In the genomic region with DNA sequence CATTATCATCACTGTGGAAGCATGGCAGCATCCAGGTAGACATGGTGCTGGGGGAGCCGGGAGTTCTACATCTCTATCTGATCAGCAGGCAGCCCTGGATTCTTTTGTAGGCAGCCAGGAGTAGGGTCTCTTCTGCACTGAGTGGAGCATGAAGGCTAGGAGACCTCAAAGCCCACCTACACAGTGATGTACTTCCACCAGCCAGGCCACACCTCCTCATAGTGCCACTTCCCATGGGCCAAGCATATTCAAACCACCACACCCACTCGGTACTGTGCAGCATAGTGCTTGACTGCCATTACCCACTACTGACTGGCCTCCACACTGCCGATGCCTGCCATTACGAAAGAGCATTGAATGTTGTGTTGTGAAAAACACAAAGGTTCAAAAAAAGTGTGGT, we compare ENCODE assay signal across 13 mouse cellular contexts. TPM values are rescaled to one million over a fixed set of nuclear protein-coding genes. Genes with fewer than 3 reads are reported as not detected.
DNase-seq lines count a peak whose midpoint lies in the region; ATAC-seq lines count a peak whose summit lies in the region.
"Had no signal": no experiment of that assay in that cellular context is flagged by ENCODE, and none has a peak within 500 bp of the region (broad histone marks: within the 10 kb centered on the region; RNA-seq: fewer than 3 reads in every experiment).

No protein-coding gene starts in this region.

- H3K4me2 ChIP-seq in forebrain, embryonic 15.5 days (replicated peaks), result no peak overlapping the region
- no peak overlapping the region for H3K4me2 ChIP-seq in forebrain, embryonic 14.5 days (ENCODE audit: low read length)
- H3K4me2 ChIP-seq in limb, embryonic 12.5 days, result no peak overlapping the region
- no peak overlapping the region for H3K4me2 ChIP-seq in stomach, embryonic 15.5 days
- H3K4me2 ChIP-seq: hindbrain, embryonic 14.5 days had no signal

- ATAC-seq in forebrain, embryonic 15.5 days (replicated peaks), result 0 out of 2 replicates have a peak, but pooled peaks have one; percentile 46
- no peak for ATAC-seq in forebrain, embryonic 14.5 days
- ATAC-seq in limb, embryonic 12.5 days (ENCODE audit: insufficient number of reproducible peaks, insufficient read depth, low FRiP score, low TSS enrichment, low read depth), result no peak
- peak; percentile 31; the same call in 1 of the 2 replicates for ATAC-seq in granulocyte monocyte progenitor cell, adult 5-6 weeks (replicated peaks; ENCODE audit: poor library complexity, severe bottlenecking)
- ATAC-seq in stomach, embryonic 15.5 days (ENCODE audit: insufficient read depth, low FRiP score, low read depth), result no peak
- ATAC-seq: forebrain, embryonic 16.5 days had no signal

- no peak overlapping the region for H3K4me3 ChIP-seq in forebrain, embryonic 15.5 days
- no peak overlapping the region for H3K4me3 ChIP-seq in forebrain, embryonic 14.5 days (ENCODE audit: low read depth, low read length)
- no peak overlapping the region for H3K4me3 ChIP-seq in limb, embryonic 12.5 days (replicated peaks)
- H3K4me3 ChIP-seq in limb, embryonic 10.5 days, result no peak overlapping the region
- no peak overlapping the region for H3K4me3 ChIP-seq in stomach, embryonic 15.5 days (replicated peaks)
- H3K4me3 ChIP-seq: heart, embryonic 15.5 days had no signal

- no peaks in the 10 kb centered on the region for H3K27me3 ChIP-seq in forebrain, embryonic 15.5 days
- no peaks in the 10 kb centered on the region for H3K27me3 ChIP-seq in forebrain, embryonic 14.5 days (replicated peaks; ENCODE audit: control insufficient read depth, insufficient read depth, low read length)
- H3K27me3 ChIP-seq in limb, embryonic 12.5 days, result no peaks in the 10 kb centered on the region
- H3K27me3 ChIP-seq in limb, embryonic 10.5 days (ENCODE audit: low read depth, poor library complexity, severe bottlenecking), result no peaks in the 10 kb centered on the region
- H3K27me3 ChIP-seq in stomach, embryonic 15.5 days (replicated peaks), result no peaks in the 10 kb centered on the region
- H3K27me3 ChIP-seq: heart, embryonic 15.5 days had no signal

- no peak for DNase-seq in forebrain, embryonic 14.5 days (ENCODE audit: low spot score)
- DNase-seq in limb, embryonic 10.5 days (ENCODE audit: low spot score), result no peak
- no peak for DNase-seq in Muller cell, postnatal 12 days (ENCODE audit: inconsistent ontology term)
- DNase-seq in cerebellum, adult 9-11 months, result no peak
- DNase-seq: cerebellum, adult 18-20 months; midbrain, embryonic 14.5 days had no signal

- H3K9ac ChIP-seq in forebrain, embryonic 15.5 days (replicated peaks), result no peak overlapping the region
- H3K9ac ChIP-seq in forebrain, embryonic 14.5 days (ENCODE audit: low read length), result no peak overlapping the region
- no peak overlapping the region for H3K9ac ChIP-seq in limb, embryonic 12.5 days (replicated peaks)
- H3K9ac ChIP-seq in stomach, embryonic 15.5 days, result no peak overlapping the region
- H3K9ac ChIP-seq: heart, embryonic 15.5 days; hindbrain, embryonic 14.5 days had no signal

- 95% methylated on average over 4 of the region's 4 CpGs for WGBS in forebrain, embryonic 15.5 days
- 97% methylated on average over 4 of the region's 4 CpGs for WGBS in forebrain, embryonic 14.5 days
- 93% methylated on average over 4 of the region's 4 CpGs for WGBS in limb, embryonic 12.5 days
- 95% methylated on average over 4 of the region's 4 CpGs for WGBS in limb, embryonic 10.5 days
- 90% methylated on average over 4 of the region's 4 CpGs for WGBS in stomach, embryonic 15.5 days

- no peak overlapping the region for H3K27ac ChIP-seq in forebrain, embryonic 15.5 days (replicated peaks)
- no peak overlapping the region for H3K27ac ChIP-seq in forebrain, embryonic 14.5 days (ENCODE audit: low read depth, low read length)
- peak overlapping the region; percentile 79 for H3K27ac ChIP-seq in limb, embryonic 12.5 days
- H3K27ac ChIP-seq in limb, embryonic 10.5 days, result no peak overlapping the region
- H3K27ac ChIP-seq in stomach, embryonic 15.5 days, result peak overlapping the region; percentile 96
- H3K27ac ChIP-seq: hindbrain, embryonic 14.5 days had no signal

- H3K9me3 ChIP-seq in forebrain, embryonic 15.5 days, result no peaks in the 10 kb centered on the region
- H3K9me3 ChIP-seq in forebrain, embryonic 14.5 days (replicated peaks; ENCODE audit: control insufficient read depth, low read length), result no peaks in the 10 kb centered on the region
- no peaks in the 10 kb centered on the region for H3K9me3 ChIP-seq in limb, embryonic 12.5 days
- no peaks in the 10 kb centered on the region for H3K9me3 ChIP-seq in limb, embryonic 10.5 days (replicated peaks)
- H3K9me3 ChIP-seq in stomach, embryonic 15.5 days, result no peaks in the 10 kb centered on the region
- H3K9me3 ChIP-seq: heart, embryonic 15.5 days had no signal

- no peaks in the 10 kb centered on the region for H3K4me1 ChIP-seq in forebrain, embryonic 15.5 days
- H3K4me1 ChIP-seq in forebrain, embryonic 14.5 days (ENCODE audit: control insufficient read depth, insufficient read depth, low read length), result no peaks in the 10 kb centered on the region
- H3K4me1 ChIP-seq in limb, embryonic 12.5 days (replicated peaks), result peaks cover 9% of the 10 kb centered on the region; the same call in 1 of the 2 replicates
- peaks cover 4% of the 10 kb centered on the region; the same call in 1 of the 2 replicates for H3K4me1 ChIP-seq in limb, embryonic 10.5 days
- peaks cover 8% of the 10 kb centered on the region; the same call in 1 of the 2 replicates for H3K4me1 ChIP-seq in stomach, embryonic 15.5 days

- H3K36me3 ChIP-seq in forebrain, embryonic 15.5 days, result no peaks in the 10 kb centered on the region
- H3K36me3 ChIP-seq in forebrain, embryonic 14.5 days (ENCODE audit: control insufficient read depth, insufficient read depth, low read length), result no peaks in the 10 kb centered on the region
- no peaks in the 10 kb centered on the region for H3K36me3 ChIP-seq in limb, embryonic 12.5 days
- no peaks in the 10 kb centered on the region for H3K36me3 ChIP-seq in limb, embryonic 10.5 days
- no peaks in the 10 kb centered on the region for H3K36me3 ChIP-seq in stomach, embryonic 15.5 days
- H3K36me3 ChIP-seq: heart, embryonic 15.5 days had no signal

RNA-seq across cellular contexts. Expression of gene A930033H14Rik, which starts 28.0 kb away (rescaled TPM):
- 1.2 TPM in 2 replicates for polyA plus RNA-seq in forebrain, embryonic 15.5 days (2015; fragmentation: Nextera tagmentation; extraction: Ambion mirVana)
- polyA plus RNA-seq in forebrain, embryonic 14.5 days (2014; fragmentation: Nextera tagmentation; extraction: Ambion mirVana), result 0.71 and 1.0 TPM in 2 replicates
- polyA plus RNA-seq in limb, embryonic 12.5 days (2016; fragmentation: Nextera tagmentation; extraction: Ambion mirVana), result 2.7 and 2.9 TPM in 2 replicates
- 1.0 and 1.6 TPM in 2 replicates for polyA plus RNA-seq in limb, embryonic 10.5 days (2016; fragmentation: Nextera tagmentation; extraction: Ambion mirVana)
- 2.6 and 4.3 TPM in 2 replicates for total RNA-seq in granulocyte monocyte progenitor cell, adult 5-6 weeks (2014; fragmentation: Nextera tagmentation)
- total RNA-seq in granulocyte monocyte progenitor cell, adult 5-6 weeks (2017), result 1.2 and 1.5 TPM in 2 replicates
- 2.7 TPM in 2 replicates for polyA plus RNA-seq in stomach, embryonic 15.5 days (2015; fragmentation: Nextera tagmentation; extraction: Ambion mirVana)

RNA-seq across cellular contexts. Expression of gene Rhobtb1, which starts 33.7 kb away (rescaled TPM):
- 11.9 and 13.6 TPM in 2 replicates for polyA plus RNA-seq in forebrain, embryonic 15.5 days (2015; fragmentation: Nextera tagmentation; extraction: Ambion mirVana)
- polyA plus RNA-seq in forebrain, embryonic 14.5 days (2014; fragmentation: Nextera tagmentation; extraction: Ambion mirVana), result 11.7 and 12.8 TPM in 2 replicates
- polyA plus RNA-seq in limb, embryonic 12.5 days (2016; fragmentation: Nextera tagmentation; extraction: Ambion mirVana), result 29.9 and 33.0 TPM in 2 replicates
- 15.3 and 20.2 TPM in 2 replicates for polyA plus RNA-seq in limb, embryonic 10.5 days (2016; fragmentation: Nextera tagmentation; extraction: Ambion mirVana)
- 2.1 and 2.6 TPM in 2 replicates for total RNA-seq in granulocyte monocyte progenitor cell, adult 5-6 weeks (2014; fragmentation: Nextera tagmentation)
- total RNA-seq in granulocyte monocyte progenitor cell, adult 5-6 weeks (2017), result 1.8 and 2.5 TPM in 2 replicates
- 28.6 and 33.0 TPM in 2 replicates for polyA plus RNA-seq in stomach, embryonic 15.5 days (2015; fragmentation: Nextera tagmentation; extraction: Ambion mirVana)

Comparison
In these comparisons a context has a peak if more than half of its experiments do, and no peak if none do; other contexts are left out.
1. ATAC-seq: peak in forebrain, embryonic 15.5 days (single experiment) and granulocyte monocyte progenitor cell, adult 5-6 weeks (single experiment); none in forebrain, embryonic 14.5 days (single experiment), limb, embryonic 12.5 days (single experiment) and stomach, embryonic 15.5 days (single experiment).
2. H3K27ac ChIP-seq: peak in limb, embryonic 12.5 days (single experiment) and stomach, embryonic 15.5 days (single experiment); none in forebrain, embryonic 15.5 days (single experiment), forebrain, embryonic 14.5 days (single experiment) and limb, embryonic 10.5 days (single experiment).